Mouse (Mus musculus) stomach, embryonic 16.5 days (tissue): Measurements from ENCODE around the gene Prkar2a. TPM values are rescaled to one million over a fixed set of nuclear protein-coding genes. Genes with fewer than 3 reads are reported as not detected.
A peak's percentile ranks its signal among the peaks of the same experiment; 100 is the strongest.
"Not testable (repeated sequence)": the region's sequence is repeated elsewhere in the genome, so short reads cannot be mapped to it uniquely, and the experiment has no call there.

Experiments used
- ATAC-seq: fragments of 200-750 bp; cut with Nextera tagmentation; 2 replicates; pipeline ENCODE4 v1.8.0; 2017; ENCODE audit warnings: moderate number of reproducible peaks, moderate TSS enrichment; ENCODE audit not compliant: insufficient read depth, low FRiP score
- H3K27ac ChIP-seq: fragments of 300-500 bp; sonication (generic); 2 replicates; pipeline ENCODE4 v1.5.1; 2014; ENCODE audit warnings: low read length
- H3K27me3 ChIP-seq: fragments of 300-500 bp; sonication (generic); 2 replicates; pipeline ENCODE4 v1.6.1; 2014; ENCODE audit warnings: low read length, control low read depth, mixed read lengths; ENCODE audit not compliant: control insufficient read depth, insufficient read depth
- H3K36me3 ChIP-seq: fragments of 300-500 bp; sonication (generic); 2 replicates; pipeline ENCODE4 v1.6.1; 2014; ENCODE audit warnings: low read length; ENCODE audit not compliant: control insufficient read depth, insufficient read depth
- H3K4me1 ChIP-seq: fragments of 300-500 bp; sonication (generic); 2 replicates; pipeline ENCODE4 v1.6.1; 2014; ENCODE audit warnings: low read length, control low read depth, mixed read lengths; ENCODE audit not compliant: control insufficient read depth, insufficient read depth
- H3K4me2 ChIP-seq: fragments of 300-500 bp; sonication (generic); 2 replicates; pipeline ENCODE4 v1.6.1; 2014; ENCODE audit warnings: low read depth, low read length, mixed read lengths
- H3K4me3 ChIP-seq: fragments of 300-500 bp; sonication (generic); replicated peaks from 2 replicates; pipeline ENCODE4 v1.5.1; 2014; ENCODE audit warnings: mild to moderate bottlenecking, low read length
- H3K9ac ChIP-seq: fragments of 300-500 bp; sonication (generic); 2 replicates; pipeline ENCODE4 v1.6.1; 2014; ENCODE audit warnings: low read length
- H3K9me3 ChIP-seq: fragments of 300-500 bp; sonication (generic); replicated peaks from 2 replicates; pipeline ENCODE4 v1.6.1; 2016; ENCODE audit warnings: low read length, control low read depth; ENCODE audit not compliant: control insufficient read depth
- WGBS: fragments of 180-500 bp; shearing (Covaris S2); extraction: QIAGEN DNeasy Blood & Tissue Kit; methylation state at CpG from one replicate; pipeline ENCODE4 v1.1.7; 2014; 5-methylcytosine and 5-hydroxymethylcytosine counted together
- polyA plus RNA-seq: library from polyadenylated mRNA; unstranded; fragments of >200 nt; fragmentation: Nextera tagmentation; extraction: Ambion mirVana; gene quantifications from 2 replicates; pipeline ENCODE4 v1.2.1, GENCODE M21; 2015

Prkar2a gene
- polyA plus RNA-seq, result 19.7 and 23.4 TPM in 2 replicates

- no peak within 1 kb of the TSS for H3K27ac ChIP-seq
- peaks cover 8% of the 10 kb centered on the region; the same call in 1 of the 2 replicates for H3K4me1 ChIP-seq
- H3K27me3 ChIP-seq, result no peaks in the 10 kb centered on the region
- no peaks in the 10 kb centered on the region for H3K9me3 ChIP-seq
- no peak within 1 kb of the TSS for H3K4me2 ChIP-seq
- H3K9ac ChIP-seq, result no peak within 1 kb of the TSS
- WGBS, result 75% methylated on average over 1 of the region's 1 CpGs
- no peaks in the 10 kb centered on the region for H3K36me3 ChIP-seq
- ATAC-seq, result no peak
- no peak within 1 kb of the TSS for H3K4me3 ChIP-seq
Measured at GRCm38 (mm10) chr9:108689106-108689505, at the start of gene Prkar2a. TSS of gene Prkar2a (plus strand) at chr9:108689314.

DNA sequence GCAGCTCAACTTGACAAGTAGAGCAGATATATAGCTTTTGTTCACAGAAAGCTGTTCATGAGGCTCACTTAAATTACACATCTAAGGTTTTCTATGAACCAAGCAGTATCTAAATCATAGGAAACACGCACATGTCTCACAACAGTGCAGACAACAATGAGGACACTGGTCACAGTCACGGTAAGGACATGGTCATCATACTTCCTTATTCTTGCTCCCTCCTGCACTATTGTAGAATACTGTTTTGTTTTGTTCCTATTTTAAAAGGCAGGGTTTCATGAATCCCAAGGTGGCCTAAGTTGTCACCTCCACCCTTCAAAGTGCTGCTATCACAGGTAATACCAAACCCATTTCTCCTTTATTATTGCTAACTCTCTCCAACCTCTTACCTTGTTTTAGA lies 49.3 kb upstream of the Prkar2a start:
- 81% methylated on average over 2 of the region's 2 CpGs for WGBS

GRCm38 (mm10) chr9:108648166-108648565 lies 40.9 kb upstream of the Prkar2a start:
- Histone ChIP-seq H3K9ac (peak overlapping the region; percentile 93), H3K4me1 (peaks cover 13% of the 10 kb centered on the region; the same call in 1 of the 2 replicates), H3K36me3 (no peaks in the 10 kb centered on the region), H3K4me2 (peak overlapping the region; percentile 76), H3K27ac (peak overlapping the region; percentile 94), H3K4me3 (peak overlapping the region; percentile 96), H3K27me3 (no peaks in the 10 kb centered on the region), H3K9me3 (no peaks in the 10 kb centered on the region)
- no peak for ATAC-seq
- WGBS, result 21% methylated on average over 10 of the region's 10 CpGs

More for the DNA sequence above, 49.3 kb upstream of the Prkar2a start:
- Histone ChIP-seq H3K4me3 (no peak overlapping the region), H3K4me2 (no peak overlapping the region), H3K9me3 (no peaks in the 10 kb centered on the region), H3K27me3 (no peaks in the 10 kb centered on the region), H3K27ac (no peak overlapping the region), H3K4me1 (no peaks in the 10 kb centered on the region), H3K9ac (no peak overlapping the region), H3K36me3 (0 out of 2 replicates have a peak, but pooled peaks cover 3% of the 10 kb centered on the region)
- ATAC-seq, result no peak

DNA sequence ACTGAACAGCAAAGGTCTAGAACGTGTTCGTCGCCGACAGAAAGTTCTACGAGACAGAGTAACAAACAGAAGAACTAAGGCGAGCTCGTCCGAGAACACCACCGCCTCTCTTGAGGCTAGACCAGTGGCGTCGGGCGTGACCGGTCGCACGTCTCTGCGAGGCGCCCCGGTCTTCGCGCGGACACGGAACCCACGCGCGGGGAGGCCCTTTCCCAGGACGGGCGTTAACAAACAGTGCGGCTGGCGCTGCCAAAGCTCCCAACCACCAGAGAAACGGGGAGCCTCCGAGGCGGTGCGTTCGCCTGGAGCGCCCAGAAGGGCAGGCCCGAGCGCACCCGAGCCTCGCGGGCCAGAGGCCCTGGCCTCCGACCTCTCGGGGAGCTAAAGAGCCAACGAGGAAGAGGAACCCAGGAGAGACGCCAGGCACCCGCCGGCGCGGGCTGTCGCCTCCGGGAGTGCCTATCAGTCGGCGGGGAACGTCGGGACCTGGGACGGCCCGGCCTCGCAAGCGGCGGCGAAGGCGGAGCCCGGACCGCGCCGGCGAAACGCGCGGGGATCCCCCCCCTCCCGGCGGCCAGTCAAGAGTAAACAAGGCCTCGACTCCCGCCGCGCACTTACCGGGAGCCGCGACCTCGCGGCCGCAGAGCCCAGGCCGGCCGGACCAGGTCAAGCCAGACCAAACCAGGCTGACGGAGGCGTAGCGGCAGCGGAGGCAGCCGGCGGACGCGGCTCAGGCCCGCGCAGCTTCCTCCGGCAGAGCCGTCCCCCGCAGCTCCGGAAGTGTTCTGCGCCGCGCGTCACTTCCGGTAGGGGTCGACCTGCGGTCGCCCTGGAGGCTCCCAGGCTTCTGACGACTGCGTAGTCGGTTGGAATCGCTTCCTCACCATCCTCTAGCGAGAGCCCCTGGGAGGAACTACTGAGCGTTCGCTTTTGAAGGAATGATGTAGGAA lies 40.2 kb upstream of the Prkar2a start, which contains the start of gene Arih2:
TSS of gene Arih2 (minus strand) at position 776 of the 950 bp plus-strand sequence.
- Histone ChIP-seq H3K4me3 (peak within 1 kb of the TSS; percentile 96), H3K9ac (peak within 1 kb of the TSS; percentile 93), H3K4me2 (peak within 1 kb of the TSS; percentile 76), H3K4me1 (peaks cover 13% of the 10 kb centered on the region; the same call in 1 of the 2 replicates), H3K9me3 (no peaks in the 10 kb centered on the region), H3K36me3 (no peaks in the 10 kb centered on the region), H3K27me3 (no peaks in the 10 kb centered on the region), H3K27ac (peak within 1 kb of the TSS; percentile 94)
- ATAC-seq, result peak; percentile 98
- under 1% methylated on average over 109 of the region's 112 CpGs for WGBS

DNA sequence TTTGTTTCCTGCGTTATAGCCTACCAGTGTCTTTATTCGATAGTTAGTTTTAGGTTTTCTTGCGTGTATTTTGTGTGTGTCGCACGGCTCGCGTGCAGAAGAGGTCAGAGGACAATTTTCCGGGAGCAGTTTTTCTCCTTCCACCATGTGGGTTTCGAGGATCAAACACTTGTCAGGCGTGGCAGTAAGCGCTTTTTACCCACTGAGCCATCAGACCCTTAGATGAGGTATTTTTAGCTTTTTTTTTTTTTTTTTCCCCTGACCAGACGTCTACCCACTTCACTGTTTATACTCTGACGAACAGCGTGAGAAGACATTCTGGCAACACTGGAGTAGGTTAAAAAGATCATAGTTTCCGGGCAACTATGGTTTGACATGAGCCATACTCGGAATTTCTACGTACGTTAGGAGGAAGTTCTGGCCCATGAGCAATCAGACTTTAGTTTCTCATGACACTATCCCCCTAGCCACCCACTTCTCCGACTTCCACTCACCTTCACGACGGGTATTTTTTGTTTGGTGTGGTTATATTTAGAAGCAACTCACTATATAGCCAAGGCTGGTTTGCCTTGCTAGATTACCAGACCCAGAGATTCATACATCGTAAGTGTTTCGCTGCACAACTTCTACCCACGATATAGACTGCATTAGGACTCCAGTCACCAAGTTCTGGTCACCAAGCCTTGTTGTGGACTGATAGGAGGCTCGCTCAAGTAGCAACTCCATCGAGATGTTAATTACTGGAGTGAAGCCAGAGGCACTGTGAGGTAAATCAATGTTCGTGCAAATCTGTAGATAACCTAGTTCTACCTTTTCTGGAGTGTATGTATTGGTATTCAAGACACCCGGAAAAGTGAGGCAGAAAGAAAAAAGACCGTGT lies 39.3 kb upstream of the Prkar2a start:
- Histone ChIP-seq H3K4me1 (peaks cover 13% of the 10 kb centered on the region; the same call in 1 of the 2 replicates), H3K4me2 (peak overlapping the region; percentile 76), H3K27me3 (no peaks in the 10 kb centered on the region), H3K36me3 (no peaks in the 10 kb centered on the region), H3K9me3 (no peaks in the 10 kb centered on the region), H3K27ac (peak overlapping the region; percentile 94), H3K4me3 (peak overlapping the region; percentile 96), H3K9ac (peak overlapping the region; percentile 93)
- 20% methylated on average over 29 of the region's 29 CpGs for WGBS
- ATAC-seq, result 0 out of 2 replicates have a peak, but pooled peaks have one; percentile 5

DNA sequence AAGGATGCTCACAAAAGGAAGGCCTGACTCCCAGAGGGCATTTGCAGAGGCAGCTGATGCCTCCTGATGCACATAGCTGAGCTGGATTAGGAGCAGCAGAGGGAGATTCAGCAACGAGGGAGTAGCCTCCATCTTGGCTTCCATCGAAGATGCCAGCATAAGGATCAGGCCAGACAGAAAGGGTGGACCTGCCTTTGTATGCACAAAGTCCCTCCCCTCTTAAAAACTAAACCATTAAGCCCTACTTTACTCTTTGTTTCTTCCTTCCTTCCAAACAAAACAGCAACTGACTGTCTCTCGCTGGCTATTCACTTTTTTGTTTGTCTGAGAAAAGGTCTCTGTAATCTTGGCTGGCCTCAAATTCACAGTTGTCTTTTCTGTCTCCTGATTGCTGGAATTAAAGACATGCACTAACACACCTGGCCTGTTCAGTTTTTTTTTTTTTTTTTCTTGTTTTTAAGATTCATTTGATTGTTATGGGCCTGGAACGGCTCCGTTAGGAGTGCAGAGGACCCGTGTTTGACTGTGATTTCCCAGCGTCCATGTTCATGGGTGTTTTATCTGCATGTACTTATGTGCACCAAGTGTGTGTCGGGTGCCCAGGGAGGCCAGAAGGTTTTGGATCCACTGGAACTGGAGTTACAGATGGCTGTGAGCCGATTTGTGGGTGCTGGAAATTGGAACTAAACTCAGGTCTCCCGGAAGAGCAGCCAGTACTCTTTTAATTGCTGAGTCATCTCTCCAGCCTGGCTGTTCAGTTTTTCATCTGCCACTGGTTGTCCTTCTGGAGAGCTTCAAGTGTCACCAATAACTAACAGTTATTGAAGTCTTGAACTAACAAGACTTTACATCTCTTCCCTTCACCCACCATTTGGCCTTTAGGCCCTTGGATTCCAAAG lies 34.3 kb upstream of the Prkar2a start:
- ATAC-seq, result no peak
- Histone ChIP-seq H3K27me3 (no peaks in the 10 kb centered on the region), H3K4me1 (0 out of 2 replicates have a peak, but pooled peaks cover 3% of the 10 kb centered on the region), H3K27ac (no peak overlapping the region), H3K9me3 (no peaks in the 10 kb centered on the region), H3K9ac (no peak overlapping the region), H3K4me2 (no peak overlapping the region), H3K36me3 (no peaks in the 10 kb centered on the region), H3K4me3 (no peak overlapping the region)
- 78% methylated on average over 10 of the region's 10 CpGs for WGBS

- not testable (repeated sequence) for H3K4me3 ChIP-seq, H3K4me1 ChIP-seq, H3K27me3 ChIP-seq, H3K9ac ChIP-seq, ATAC-seq, H3K27ac ChIP-seq, H3K9me3 ChIP-seq, H3K4me2 ChIP-seq, H3K36me3 ChIP-seq
- 65% methylated on average over 7 of the region's 7 CpGs for WGBS
Measured at GRCm38 (mm10) chr9:108655865-108656264, 33.2 kb upstream of the Prkar2a start.
